Mouse (Mus musculus) kidney, adult 18-20 months (tissue): Measurements from ENCODE around the gene Fntb.

Experiments used
- DNase-seq: peaks from one replicate; pipeline ENCODE4 v3.0.0; 2021

The Fntb gene

DNA sequence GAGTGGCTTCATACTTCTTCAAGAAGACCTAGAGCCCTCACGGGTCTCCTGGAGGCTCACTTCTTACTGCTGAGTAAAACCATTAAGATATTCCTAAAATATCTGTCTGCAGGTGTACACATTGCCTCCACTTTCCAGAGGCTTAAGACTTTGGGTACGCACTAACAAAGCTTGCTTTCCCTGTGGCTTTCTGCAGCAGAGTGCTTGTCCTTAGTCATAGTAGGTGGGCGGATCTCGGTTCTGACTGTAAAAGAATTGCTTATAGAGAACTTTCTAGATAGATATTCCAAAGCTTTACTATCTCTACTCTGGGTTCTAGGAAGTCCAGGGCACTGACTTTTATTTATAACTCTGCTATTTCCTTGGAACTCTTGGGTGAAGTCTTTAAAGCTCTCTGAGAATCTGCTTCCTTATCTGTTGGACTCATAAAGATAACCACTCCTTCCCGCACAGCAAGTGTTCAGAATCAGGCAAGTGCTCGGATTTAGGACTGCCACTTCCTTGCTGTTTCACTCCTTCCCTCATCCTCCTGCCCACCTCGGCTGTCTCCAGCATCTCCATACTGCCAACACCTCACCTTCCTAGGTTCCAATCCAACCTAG, 31.6 kb downstream of the Fntb start:
- DNase-seq: no peak

DNA sequence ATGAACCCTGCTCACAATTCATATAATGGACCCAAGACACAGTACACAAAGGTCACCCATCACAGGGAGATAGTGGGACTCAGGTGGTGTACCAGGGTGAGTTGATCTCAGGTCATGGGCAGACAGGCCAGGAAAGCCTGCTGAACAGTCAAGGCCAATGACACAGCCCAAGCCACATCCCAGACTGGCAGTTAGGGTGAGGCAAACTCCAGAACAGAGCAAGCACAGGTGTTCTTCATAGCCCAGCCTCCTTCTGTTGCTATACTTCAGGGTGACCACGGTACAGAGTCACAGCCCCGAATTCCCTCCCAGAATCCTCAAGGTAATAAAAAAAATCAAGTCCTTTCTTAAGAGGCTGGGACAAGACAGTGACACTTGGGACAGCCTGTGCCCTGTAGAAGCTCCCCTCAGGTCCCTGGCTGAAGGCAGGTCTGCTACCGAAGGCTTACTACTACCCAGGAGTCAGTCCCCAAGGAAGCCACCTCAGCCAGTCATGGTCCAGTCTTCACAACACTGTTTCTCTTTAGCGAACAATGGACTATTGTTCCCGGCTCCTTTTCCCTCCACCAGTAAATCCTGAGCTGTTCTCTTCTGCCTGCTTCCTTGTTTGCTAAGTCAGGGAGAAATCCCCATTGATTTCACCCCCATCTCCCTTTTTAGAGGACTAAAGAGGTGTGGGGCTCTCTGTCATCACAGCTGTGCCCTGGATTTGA, 32.8 kb downstream of the Fntb start:
- DNase-seq: no peak

DNA sequence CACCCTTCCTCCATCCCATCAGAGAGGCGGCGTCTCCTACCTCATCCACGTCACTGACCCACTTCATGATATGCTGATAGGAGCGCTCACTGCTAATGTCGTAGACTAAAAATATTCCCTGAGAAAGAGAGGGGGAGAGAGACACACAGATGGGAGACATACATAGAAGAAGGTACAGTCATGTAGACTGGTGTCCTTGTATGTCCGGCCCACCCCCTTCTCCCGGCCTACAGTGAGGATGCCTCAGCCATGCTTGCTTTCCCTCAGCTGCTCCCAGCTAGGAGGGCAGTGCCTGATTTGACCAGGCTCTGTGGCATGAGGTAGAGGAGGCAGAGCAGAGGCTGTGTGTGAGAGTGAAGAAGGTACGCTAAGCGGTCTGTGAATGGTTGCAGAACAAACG, 37.6 kb downstream of the Fntb start:
- DNase-seq: no peak

DNA sequence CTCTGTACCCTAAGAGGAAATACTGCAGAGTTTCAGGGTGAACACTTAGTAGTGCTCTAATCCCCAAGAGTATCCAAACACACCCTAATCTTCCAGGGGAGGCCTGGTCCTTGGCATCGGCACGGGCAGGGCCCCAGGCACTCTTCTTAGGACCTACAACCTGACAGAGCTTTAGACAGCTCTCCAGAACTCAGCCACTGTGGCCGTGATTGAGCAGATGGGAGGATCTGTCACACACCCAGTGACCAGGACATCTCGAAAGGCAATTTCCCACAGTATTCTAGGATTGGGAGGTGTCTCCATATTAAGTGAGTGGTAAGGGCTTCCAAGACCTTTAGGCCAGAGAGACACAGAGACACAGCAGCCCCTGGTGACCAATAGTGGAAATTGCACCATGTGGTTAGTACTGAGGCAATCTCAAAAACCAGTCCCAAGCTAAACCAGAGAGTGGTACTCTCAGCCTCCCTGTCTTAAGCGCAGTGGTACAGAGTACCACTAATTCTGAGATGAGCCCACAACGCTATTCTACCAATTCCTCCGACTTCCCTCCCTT, 38.4 kb downstream of the Fntb start:
- peak; percentile 66 for DNase-seq

DNA sequence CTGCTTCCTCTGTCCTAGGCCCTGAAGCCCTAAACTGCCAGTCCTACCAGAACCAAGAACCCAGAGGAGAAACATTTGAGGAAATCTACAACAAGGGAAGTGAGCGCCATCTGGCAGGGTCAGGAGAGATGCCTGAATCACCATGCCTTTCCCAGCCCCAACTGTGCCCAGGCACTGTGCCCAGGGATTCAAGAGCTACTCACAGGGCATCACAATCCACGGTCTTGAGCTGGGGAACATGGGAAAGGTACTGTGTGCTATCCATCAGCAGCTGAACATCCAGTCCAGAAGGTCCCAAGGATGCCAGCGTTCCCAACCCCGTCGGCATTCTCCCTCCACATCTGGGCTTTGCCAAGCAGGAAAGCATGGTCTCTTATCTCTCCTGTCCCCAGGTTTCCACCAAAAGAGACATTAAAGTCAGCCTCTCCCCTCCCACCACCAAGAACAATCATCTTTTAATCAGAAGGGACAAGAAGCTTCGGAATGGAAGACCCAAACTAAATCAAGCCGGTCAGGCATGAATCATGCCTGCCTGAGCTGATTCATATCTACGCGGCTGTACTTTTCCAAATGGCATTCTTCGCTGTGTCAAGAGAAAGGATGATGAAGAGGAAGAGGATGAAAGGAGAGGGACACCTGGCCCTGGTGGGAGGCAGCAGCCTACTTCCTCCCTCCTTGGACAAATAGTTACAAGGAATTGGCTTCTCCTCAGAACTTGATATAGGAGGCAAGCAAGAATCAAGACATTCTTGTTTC, 39.8 kb downstream of the Fntb start:
- no peak for DNase-seq

DNA sequence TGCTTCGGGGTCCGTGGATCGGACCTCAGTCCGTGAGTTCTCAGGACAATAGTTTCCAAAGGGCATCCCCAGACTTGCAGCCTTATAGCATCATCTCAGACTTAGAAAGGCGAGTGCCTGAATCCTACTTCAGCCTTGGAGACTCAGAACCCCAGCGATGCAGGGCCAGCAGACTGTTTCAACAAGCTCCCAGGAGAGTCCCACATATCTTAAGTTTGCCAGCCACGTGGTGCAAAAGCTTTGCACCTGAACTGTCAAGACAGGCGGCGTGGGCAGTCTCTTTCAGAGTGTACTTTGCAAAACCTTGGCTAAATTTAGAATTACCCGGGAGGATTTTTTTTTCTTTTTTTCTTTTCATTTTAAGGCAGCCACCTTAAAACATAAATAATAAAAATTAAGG, 42.4 kb downstream of the Fntb start:
- DNase-seq: no peak

DNA sequence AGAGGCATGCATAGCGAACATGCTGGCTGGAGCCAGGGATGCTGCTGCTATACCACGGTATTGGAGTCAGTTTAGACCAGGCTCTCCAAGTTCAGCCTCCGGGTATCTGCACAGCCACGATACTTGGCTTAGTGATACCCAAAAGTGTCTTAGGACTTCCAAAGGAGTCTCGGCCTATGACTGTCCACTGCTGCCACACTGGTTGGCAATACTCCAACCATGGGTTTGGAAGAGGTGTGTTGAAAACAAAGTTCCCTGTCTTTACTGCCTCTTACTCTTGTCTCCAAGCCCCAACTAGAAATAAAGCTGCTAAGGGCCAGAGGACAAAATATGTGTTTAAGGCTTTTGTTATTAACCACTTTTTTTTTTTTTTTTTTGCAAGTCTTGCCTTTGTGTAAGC, 45.1 kb downstream of the Fntb start:
- DNase-seq: no peak

DNA sequence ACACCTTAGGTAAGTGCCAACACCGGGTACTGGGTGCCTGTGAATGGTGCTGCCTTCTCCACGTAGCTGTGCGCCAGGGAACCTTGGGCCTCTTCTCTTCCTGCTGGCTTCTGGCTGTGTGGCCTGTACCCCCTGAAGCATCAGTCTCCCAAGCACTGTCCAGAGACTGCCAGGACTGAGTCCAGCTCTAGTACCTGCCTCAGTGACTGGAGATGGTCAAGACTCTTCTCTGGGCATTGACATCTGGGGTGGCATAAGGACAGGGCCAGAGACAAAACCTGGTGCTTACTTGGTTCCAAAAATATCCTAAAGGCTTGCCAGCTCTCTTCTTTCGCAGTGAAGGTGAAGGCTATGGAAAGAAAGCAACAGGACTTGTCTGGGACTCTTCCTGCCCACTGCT, 45.6 kb downstream of the Fntb start:
- no peak for DNase-seq

DNA sequence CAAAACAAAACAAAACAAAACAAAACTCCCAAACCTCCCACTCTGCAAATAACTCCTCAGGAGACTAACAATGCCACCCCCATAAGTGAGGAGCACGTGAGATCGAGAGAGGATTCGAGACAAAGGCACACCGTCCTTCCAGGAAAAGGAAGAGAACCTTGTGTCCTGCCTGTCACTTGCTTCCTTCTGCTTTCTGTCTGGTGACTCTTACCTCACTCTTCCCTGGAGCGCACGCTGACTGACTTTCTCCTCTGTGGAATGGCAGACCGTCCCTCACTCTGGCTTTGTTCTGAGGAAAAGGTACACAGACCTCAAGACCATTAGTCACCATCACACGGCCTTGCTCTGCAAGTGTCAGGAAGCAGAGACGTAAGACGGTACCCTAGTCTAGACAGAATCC, 48.2 kb downstream of the Fntb start:
- DNase-seq: no peak

DNA sequence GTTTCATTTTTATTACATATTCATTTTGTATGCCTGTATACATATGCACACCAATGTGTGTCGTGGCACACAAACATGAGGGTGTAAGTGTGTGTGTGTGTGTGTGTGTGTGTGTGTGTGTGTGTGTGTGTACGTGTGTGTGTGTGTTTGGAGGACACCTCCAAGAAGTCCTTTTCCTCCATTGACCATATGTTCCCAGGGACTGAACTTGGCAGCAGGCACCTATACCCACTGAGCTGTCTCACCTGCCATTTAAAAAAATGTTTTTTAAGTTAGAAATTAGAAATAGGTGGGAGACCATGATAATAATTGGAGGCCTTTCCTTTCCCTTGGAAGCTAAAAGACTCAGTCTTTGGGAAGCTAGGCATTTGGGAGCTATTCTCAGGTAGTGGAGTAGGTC, 48.7 kb downstream of the Fntb start:
- DNase-seq: no peak

DNA sequence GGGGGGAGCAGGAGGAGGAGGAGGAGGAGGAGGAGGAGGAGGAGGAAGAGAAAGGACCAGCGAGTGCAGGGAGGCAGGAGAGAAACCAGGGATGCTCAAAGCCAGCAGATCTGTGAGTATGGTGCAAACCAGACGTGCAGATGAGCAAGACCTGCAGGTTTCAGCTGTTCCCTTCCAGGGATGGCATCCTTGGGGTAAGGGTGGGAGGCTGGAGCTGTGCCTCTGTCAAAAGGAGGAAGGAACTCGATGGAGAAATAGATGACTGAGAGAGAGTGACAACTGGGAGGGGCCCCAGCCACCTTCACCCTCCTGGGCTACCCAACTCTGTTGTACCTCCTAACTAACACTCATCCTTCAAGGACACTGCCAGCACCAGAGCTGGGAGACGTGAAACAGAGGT, 51.3 kb downstream of the Fntb start:
- DNase-seq: no peak

DNA sequence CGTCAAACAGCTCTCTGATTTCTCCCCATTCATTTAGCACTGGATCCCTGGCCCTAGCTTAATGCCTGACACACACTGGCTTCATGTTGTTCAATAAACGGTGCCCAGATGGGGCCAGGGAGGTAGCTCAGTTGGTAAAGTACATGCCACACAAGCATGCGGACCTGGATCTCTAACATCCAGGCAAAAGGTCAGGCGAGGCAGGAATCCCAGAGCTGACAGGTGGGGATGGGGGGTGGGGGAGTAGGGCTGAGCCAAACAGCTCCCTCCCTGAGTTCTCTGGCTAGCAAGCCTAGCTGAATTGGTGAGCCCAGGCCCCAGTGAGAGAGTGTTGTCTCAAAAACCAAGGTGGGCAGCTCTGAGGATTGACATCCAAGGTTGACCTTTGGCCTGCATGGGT, 51.8 kb downstream of the Fntb start:
- no peak for DNase-seq

DNA sequence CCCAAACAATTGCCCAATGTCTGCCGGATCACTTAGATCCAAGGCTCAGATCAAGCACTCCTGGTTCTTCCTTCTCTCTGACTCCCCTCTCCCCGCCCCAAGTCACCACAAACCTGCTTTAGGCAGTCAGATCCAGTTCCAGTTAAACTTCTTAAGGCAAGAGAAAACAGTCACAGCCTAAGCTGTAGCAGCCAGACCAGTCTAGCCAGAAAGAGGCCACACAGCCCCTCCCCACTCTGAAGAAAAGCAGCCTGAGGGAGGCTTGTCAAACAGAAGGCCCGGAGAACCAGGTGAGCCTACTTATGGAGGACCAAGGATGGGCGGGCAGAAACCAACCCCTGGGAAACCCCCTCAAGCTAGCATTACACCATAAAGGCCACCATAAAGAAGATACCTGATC, 52.7 kb downstream of the Fntb start:
- DNase-seq: peak; percentile 58

DNA sequence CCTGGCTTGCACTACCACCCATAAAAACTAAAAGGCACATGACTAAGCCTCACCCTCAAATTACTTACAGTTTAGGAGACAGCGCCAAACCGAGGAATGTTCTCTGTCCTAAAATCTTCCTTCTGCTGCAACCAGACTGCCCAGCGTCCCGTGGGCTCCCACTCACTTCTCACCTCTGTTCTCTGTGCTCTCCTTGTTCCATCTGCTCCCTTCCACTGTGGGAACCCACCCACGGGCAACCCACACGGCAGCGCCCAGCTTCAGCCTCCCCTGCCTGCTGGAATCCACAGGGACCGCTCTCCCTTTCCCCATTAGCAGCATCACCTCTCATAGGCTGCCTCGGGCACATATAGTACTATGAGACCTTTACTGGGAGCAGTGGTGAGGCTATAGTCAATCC, 53.5 kb downstream of the Fntb start:
- DNase-seq: no peak

DNA sequence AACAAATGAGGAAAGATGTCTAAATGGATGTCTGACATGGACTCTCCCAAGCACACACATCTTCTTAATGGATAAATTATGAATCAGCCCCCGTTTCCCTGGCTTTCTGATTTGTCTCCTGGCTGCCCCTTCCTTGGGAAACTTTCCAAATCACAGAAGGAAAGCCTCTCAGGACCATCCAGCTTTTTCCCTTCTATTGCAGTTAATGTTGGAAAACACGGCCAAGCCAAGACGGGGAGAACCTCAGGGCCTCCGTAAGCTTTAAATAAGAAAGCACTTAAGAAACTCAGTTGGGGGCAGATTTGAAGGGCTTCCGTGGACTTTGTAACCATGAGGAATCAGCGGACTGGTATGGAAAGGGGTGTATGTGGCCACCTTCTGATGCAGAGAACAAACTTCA, 54.4 kb downstream of the Fntb start:
- no peak for DNase-seq

DNA sequence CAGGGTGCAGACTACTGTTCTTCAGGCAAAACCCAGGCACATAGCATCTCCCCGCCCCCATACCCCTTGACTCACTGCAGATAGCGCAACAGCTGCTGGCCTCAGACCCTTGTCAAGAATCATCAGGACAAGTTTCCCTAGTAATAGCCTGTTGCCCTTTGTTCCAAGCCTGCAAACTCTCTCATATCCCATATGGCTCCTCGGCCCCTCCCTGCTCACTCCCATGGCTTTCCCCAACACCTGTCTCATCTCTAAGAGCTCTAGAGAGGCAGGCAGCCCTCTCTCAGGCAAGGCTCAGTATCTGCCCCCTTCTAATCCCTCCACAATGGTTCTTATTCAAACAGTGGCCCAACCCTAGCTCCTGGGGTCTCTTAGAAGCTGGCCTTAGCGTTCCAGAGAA, 55.2 kb downstream of the Fntb start:
- DNase-seq: no peak

DNA sequence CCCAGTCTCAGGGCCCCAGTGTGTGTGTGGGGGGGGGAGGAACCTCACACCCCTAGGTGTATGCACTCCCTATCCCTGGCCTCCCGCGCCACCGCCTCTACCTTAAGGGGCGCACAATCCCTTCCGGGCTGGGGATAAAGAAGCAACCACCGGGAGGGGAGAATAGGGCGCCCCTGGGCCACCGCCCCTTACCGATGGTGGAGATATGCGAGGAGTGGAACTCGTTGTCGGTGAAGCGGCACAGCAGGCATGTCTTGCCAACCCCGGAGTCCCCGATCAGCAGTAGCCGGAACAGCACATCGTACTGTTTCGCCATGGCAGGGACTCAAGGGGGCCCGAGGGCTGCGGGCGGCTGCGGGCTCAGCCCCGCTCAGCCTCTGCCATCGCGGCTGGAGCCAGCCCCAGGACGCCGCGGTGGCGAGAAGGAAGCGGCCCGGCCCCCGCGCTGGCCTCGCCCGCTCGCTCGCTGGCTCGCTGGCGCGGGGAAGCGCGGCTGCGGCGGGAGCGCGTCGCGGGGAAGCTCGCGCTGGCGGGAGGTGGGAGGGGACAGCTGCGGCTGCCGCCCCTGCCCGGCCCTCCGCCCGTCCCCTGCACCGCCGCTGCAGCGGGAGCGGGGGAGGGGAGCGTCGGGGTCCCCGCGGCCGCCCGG, 56.7 kb downstream of the Fntb start:
- peak; percentile 27 for DNase-seq

DNA sequence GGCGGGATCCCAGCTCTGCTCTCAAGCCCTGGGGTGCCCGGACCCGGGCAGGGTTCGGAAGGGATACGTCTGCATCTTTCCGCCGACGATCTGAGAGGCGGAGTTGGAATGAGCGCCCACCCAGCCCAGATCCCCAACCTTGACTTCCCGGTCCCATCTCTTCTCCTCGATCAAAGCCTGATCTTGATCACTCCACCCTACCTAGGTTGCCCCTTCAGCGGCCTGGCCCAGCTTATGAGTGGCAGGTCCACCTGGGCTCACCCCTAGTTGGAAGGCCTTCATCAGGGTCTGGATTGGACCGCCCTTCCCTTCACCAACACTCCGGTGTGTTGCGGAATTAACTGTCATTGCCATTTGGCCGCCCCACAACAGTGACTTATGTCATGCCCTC, 57.3 kb downstream of the Fntb start, which contains the start of gene Rab15:
Gene Rab15 (minus strand): TSS at position 258 of the 391 bp plus-strand sequence.
- no peak for DNase-seq

DNA sequence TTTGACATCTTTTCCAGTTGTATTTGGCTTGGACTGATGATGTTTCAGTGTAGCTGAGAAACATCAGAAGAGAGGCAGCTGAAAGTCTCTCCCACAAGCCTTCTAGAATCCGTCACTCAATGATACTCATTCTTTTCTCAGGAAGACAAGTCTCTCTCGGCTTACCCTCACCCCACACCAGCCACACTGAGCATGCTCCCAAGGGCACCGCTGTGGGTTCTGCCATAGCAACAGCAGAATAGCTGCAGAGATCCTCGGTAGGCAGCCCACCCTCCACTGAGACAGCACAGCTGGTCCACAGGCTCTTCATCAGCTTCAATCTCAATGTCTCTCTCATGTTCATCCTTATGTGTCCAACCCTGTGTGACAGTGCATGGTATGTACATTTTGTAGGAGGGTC, 59.9 kb downstream of the Fntb start:
- DNase-seq: no peak

DNA sequence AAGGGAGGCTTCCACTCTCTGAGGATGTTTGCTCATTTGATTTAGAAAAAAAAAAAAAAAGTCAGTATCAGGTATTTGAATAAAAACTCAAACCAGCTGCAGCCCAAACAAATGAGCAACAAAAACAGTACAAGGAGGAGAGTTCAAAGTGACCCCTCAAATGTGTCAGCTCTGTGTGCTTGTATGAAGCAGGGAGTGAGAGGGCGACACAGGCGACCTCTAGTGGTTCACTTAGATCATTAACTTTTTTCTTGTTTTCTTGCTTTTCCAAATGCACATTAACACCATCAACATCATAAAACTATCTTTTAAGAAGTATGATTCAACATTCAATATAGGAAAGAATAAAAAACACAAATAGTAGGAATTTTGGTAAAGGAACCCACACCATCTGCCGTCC, 67.3 kb downstream of the Fntb start:
- peak; percentile 13 for DNase-seq

DNA sequence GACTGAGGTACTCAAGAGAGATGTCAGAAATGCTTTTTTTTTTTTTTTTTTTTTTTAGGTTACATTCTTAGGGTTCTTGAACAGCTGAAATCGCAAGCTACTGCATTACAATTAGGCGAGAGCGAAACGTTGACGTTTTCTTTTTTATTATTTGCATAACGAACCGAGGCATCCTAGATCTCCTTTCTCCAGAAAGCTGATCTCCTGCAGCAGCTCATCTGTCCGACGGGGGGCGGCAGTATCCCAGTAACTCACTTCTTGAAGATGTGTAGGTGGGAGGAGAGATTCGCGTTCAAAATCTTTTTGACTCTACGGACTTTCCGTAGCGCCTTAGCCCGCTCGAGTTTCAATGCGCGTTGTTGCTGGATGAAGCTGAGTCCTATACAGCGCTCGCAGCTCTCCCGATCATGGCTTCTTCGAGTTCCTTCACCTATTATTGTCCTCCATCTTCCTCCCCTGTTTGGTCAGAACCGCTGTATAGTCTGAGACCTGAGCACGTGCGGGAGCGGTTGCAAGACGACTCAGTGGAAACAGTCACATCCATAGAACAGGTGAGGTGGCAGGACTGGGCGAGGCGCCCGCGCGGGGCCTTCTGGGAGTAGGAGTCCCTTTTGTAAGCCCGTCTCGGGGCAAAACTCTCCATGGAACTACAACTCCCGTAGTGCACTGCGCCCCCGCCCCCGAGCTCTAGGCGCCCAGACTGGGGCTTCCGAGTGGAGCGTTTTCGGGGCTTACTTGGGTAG, 71.9 kb downstream of the Fntb start:
- DNase-seq: peak; percentile 99

DNA sequence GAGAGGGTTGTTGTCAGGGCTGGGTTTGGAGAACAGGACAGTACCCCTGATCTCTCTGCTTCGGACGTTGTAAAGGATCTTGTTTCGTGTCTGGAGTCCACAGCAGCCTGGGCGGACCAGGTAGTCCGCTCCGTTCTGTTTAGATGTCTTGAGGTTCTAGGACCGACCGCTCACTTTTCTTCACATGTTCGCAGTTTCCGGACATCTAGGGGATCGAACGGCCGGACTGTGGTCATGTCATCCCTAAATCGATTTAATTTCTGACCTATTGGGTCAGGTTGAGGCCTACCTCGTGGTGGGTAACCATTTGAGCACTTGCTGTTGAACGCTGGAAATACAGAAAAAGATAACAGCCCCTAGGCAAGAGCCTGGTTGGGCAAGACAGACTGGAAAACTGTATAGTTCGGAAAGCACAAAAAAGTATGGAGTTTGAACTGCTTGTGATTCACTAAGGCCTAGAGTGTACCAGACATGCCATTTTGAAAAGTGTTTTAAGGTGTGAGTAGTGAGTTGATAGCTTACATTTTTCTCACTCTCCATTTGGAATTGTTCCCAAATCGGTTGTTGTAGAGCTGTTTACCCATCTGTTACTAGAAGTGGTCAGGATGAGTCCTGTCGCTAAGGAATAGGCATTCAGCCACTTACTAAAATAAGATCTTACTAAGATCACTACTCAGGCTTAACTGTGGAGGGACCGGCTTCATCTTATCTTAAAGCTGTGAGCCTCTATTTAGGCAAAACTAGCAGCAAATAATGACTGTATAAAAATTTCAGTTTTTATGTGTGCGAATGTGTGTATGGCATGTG, 72.7 kb downstream of the Fntb start:
- DNase-seq: no peak
